Mouse (Mus musculus): ENCODE results near the gene Tfrc. TPM values are rescaled to one million over a fixed set of nuclear protein-coding genes. Genes with fewer than 3 reads are reported as not detected.

Gene Tfrc
- polyA plus RNA-seq, 1 experiment from 2014 or later = 62.0 TPM

DNA sequence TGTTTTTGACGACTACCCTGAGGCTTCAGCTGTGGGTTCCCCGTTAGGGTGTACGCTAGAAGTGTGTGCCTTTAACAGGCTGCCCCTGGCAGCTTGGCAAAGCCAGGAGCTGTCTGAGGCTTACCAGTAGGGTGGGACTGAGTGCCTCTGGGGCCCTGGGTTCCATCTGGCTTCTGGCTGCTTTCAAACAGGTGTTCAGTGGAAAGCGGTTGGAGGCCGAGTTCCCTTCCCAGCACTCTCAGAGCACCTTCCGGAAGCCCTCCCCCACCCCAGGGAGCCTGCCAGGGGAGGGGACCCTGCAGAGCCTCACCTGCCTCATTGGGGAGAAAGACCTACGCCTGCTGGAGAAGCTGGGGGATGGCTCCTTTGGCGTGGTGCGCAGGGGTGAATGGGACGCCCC, 59.3 kb downstream of the Tfrc start:
- Histone ChIP-seq H3K4me3 (ENCODE audit: low read length) (no peak overlapping the region), H3K9me3 (ENCODE audit: control insufficient read depth, low read length) (no peaks in the 10 kb centered on the region), H3K4me2 (replicated peaks; ENCODE audit: low read depth, low read length) (no peak overlapping the region), H3K36me3 (ENCODE audit: control insufficient read depth, insufficient read depth, low read length) (peaks cover 39% of the 10 kb centered on the region; the same call in 1 of the 2 replicates), H3K9ac (ENCODE audit: low read depth, low read length) (no peak overlapping the region), H3K4me1 (ENCODE audit: control insufficient read depth, insufficient read depth, low read length) (peaks cover 8% of the 10 kb centered on the region; the same call in 1 of the 2 replicates), H3K27ac (ENCODE audit: low read depth, low read length) (no peak overlapping the region), H3K27me3 (ENCODE audit: control insufficient read depth, insufficient read depth, low read length) (no peaks in the 10 kb centered on the region)
- 80% methylated on average over 10 of the region's 10 CpGs for WGBS
- ATAC-seq (ENCODE audit: low FRiP score, low TSS enrichment) = no peak

DNA sequence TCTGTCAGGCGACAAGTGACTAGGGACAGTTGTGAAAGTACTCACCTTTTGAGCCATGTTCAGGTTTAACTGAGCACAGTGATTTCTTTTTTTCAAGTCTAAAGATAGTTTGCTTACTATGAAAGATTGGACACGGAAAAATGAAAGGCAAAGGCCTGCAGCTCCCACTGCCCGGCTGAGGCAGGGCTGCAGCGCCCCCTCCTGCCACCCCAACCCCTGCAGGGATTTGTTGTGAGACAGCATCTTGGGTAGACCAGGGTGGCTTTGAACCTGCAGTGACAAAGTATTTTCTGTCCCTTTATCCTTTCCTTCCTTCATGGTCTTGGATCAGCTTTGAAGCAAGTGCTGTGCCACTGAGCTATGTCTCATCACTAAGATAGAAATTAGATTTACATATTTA, 59.8 kb downstream of the Tfrc start:
- Histone ChIP-seq H3K4me3 (ENCODE audit: low read length) (no peak overlapping the region), H3K9ac (ENCODE audit: low read depth, low read length) (no peak overlapping the region), H3K27ac (ENCODE audit: low read depth, low read length) (no peak overlapping the region), H3K27me3 (ENCODE audit: control insufficient read depth, insufficient read depth, low read length) (no peaks in the 10 kb centered on the region), H3K36me3 (ENCODE audit: control insufficient read depth, insufficient read depth, low read length) (peaks cover 39% of the 10 kb centered on the region; the same call in 1 of the 2 replicates), H3K9me3 (ENCODE audit: control insufficient read depth, low read length) (no peaks in the 10 kb centered on the region), H3K4me1 (ENCODE audit: control insufficient read depth, insufficient read depth, low read length) (peaks cover 6% of the 10 kb centered on the region; the same call in 1 of the 2 replicates), H3K4me2 (replicated peaks; ENCODE audit: low read depth, low read length) (no peak overlapping the region)
- 86% methylated on average over 4 of the region's 4 CpGs for WGBS
- no peak for ATAC-seq (ENCODE audit: low FRiP score, low TSS enrichment)

- ATAC-seq (ENCODE audit: low FRiP score, low TSS enrichment) = no peak
- no peak overlapping the region for H3K9ac ChIP-seq (ENCODE audit: low read depth, low read length)
- H3K4me3 ChIP-seq (ENCODE audit: low read length) = no peak overlapping the region
- H3K36me3 ChIP-seq (ENCODE audit: control insufficient read depth, insufficient read depth, low read length) = peaks cover 45% of the 10 kb centered on the region; the same call in 1 of the 2 replicates
- no peaks in the 10 kb centered on the region for H3K27me3 ChIP-seq (ENCODE audit: control insufficient read depth, insufficient read depth, low read length)
- 92% methylated on average over 10 of the region's 10 CpGs for WGBS
- no peaks in the 10 kb centered on the region for H3K9me3 ChIP-seq (ENCODE audit: control insufficient read depth, low read length)
- H3K4me2 ChIP-seq (replicated peaks; ENCODE audit: low read depth, low read length) = no peak overlapping the region
- peaks cover 6% of the 10 kb centered on the region; the same call in 1 of the 2 replicates for H3K4me1 ChIP-seq (ENCODE audit: control insufficient read depth, insufficient read depth, low read length)
- H3K27ac ChIP-seq (ENCODE audit: low read depth, low read length) = no peak overlapping the region
These were observed 60.5 kb downstream of the Tfrc start for GRCm38 (mm10) chr16:32669243-32669642.

DNA sequence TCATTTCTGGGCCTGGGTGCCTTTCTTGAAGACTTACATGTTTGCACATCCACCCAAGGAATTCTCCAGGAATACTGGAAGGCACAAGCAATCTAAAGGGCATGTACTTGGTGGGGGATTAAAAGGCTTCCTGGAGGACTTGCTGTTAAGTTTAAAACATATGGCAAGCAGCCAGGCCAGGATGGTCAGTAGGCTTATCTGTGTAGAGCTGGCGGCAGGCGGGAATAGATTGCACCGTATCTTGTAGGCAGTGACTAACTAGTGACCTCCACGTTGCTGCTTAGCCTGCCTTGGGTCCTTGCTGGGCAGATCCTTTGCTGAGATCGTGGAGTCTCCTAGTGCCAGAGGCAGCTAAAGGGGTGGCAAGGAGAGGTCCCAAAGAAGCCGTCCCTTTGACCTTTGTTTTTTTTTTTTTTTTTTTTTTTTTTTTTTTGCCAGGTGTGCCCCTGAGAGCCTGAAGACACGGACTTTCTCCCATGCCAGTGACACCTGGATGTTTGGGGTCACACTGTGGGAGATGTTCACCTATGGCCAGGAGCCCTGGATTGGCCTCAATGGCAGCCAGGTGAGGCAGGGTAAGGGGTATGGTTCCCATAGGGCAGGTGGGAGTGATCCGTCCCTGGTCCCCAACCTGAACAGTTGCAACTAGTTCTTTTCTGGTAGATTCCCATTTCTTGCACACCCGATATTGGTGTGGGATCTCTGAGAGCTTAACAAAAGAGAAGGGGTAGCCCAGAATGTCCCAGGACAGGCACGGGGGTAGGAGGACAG, 61.8 kb downstream of the Tfrc start:
- Histone ChIP-seq H3K9ac (ENCODE audit: low read depth, low read length) (no peak overlapping the region), H3K4me1 (ENCODE audit: control insufficient read depth, insufficient read depth, low read length) (peaks cover 6% of the 10 kb centered on the region; the same call in 1 of the 2 replicates), H3K4me3 (ENCODE audit: low read length) (no peak overlapping the region), H3K36me3 (ENCODE audit: control insufficient read depth, insufficient read depth, low read length) (peaks cover 51% of the 10 kb centered on the region), H3K27me3 (ENCODE audit: control insufficient read depth, insufficient read depth, low read length) (no peaks in the 10 kb centered on the region), H3K9me3 (ENCODE audit: control insufficient read depth, low read length) (no peaks in the 10 kb centered on the region), H3K27ac (ENCODE audit: low read depth, low read length) (no peak overlapping the region), H3K4me2 (replicated peaks; ENCODE audit: low read depth, low read length) (no peak overlapping the region)
- ATAC-seq (ENCODE audit: low FRiP score, low TSS enrichment) = no peak
- 84% methylated on average over 10 of the region's 10 CpGs for WGBS

DNA sequence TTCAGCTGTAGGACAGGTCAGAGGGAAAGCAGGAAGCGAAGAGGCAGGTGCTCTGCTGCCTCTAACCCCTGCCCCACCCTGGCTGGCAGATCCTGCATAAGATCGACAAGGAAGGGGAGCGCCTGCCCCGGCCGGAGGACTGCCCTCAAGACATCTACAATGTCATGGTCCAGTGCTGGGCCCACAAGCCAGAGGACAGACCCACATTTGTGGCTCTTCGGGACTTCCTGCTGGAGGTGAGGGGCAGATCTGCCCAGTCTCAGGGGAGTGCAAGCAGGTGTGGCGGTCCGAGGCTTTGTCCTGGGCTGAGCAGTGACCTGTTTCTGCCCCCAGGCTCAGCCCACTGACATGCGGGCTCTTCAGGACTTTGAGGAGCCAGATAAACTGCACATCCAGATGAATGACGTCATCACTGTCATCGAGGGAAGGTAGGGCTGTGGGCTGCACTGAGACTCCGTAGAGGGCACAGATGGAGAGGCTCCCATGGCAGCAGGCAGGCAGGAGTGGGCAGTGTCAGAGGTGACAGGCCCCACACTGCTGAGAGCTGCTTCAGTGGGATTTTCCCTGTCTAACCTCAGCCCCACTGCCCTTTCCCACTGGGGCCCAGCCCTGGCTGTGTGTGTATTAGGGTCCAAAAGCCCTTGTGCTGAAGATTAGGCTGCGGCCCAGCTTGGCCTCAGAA, 62.6 kb downstream of the Tfrc start:
- no peak overlapping the region for H3K9ac ChIP-seq (ENCODE audit: low read depth, low read length)
- peaks cover 59% of the 10 kb centered on the region for H3K36me3 ChIP-seq (ENCODE audit: control insufficient read depth, insufficient read depth, low read length)
- no peak for ATAC-seq (ENCODE audit: low FRiP score, low TSS enrichment)
- no peaks in the 10 kb centered on the region for H3K27me3 ChIP-seq (ENCODE audit: control insufficient read depth, insufficient read depth, low read length)
- no peak overlapping the region for H3K4me3 ChIP-seq (ENCODE audit: low read length)
- no peak overlapping the region for H3K27ac ChIP-seq (ENCODE audit: low read depth, low read length)
- peaks cover 3% of the 10 kb centered on the region; the same call in 1 of the 2 replicates for H3K4me1 ChIP-seq (ENCODE audit: control insufficient read depth, insufficient read depth, low read length)
- 61% methylated on average over 13 of the region's 13 CpGs for WGBS
- H3K9me3 ChIP-seq (ENCODE audit: control insufficient read depth, low read length) = no peaks in the 10 kb centered on the region
- no peak overlapping the region for H3K4me2 ChIP-seq (replicated peaks; ENCODE audit: low read depth, low read length)

DNA sequence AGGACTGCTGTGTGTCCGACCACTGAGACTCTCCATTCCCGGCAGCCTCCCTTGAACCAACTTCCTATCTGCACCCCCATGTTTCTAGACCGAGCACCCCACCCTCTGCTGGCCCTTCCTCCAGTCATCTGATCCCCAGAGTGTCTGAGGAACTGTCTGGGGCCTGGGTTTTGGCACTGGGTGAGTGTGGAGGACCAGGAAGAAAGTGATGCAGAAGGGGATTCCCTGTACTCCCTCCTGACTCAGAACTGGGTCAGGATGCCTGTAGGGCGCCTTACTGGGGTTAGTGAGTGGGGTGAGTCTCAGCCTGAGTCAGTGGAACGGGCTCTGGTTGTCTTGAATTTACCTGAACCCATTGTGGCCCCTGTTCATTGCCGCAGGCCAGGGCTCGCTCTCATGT, 63.5 kb downstream of the Tfrc start:
- WGBS = 82% methylated on average over 7 of the region's 7 CpGs
- Histone ChIP-seq H3K9ac (ENCODE audit: low read depth, low read length) (no peak overlapping the region), H3K4me1 (ENCODE audit: control insufficient read depth, insufficient read depth, low read length) (no peaks in the 10 kb centered on the region), H3K36me3 (ENCODE audit: control insufficient read depth, insufficient read depth, low read length) (peaks cover 67% of the 10 kb centered on the region), H3K9me3 (ENCODE audit: control insufficient read depth, low read length) (no peaks in the 10 kb centered on the region), H3K27me3 (ENCODE audit: control insufficient read depth, insufficient read depth, low read length) (no peaks in the 10 kb centered on the region), H3K4me3 (ENCODE audit: low read length) (no peak overlapping the region), H3K27ac (ENCODE audit: low read depth, low read length) (no peak overlapping the region), H3K4me2 (replicated peaks; ENCODE audit: low read depth, low read length) (no peak overlapping the region)
- no peak for ATAC-seq (ENCODE audit: low FRiP score, low TSS enrichment)

DNA sequence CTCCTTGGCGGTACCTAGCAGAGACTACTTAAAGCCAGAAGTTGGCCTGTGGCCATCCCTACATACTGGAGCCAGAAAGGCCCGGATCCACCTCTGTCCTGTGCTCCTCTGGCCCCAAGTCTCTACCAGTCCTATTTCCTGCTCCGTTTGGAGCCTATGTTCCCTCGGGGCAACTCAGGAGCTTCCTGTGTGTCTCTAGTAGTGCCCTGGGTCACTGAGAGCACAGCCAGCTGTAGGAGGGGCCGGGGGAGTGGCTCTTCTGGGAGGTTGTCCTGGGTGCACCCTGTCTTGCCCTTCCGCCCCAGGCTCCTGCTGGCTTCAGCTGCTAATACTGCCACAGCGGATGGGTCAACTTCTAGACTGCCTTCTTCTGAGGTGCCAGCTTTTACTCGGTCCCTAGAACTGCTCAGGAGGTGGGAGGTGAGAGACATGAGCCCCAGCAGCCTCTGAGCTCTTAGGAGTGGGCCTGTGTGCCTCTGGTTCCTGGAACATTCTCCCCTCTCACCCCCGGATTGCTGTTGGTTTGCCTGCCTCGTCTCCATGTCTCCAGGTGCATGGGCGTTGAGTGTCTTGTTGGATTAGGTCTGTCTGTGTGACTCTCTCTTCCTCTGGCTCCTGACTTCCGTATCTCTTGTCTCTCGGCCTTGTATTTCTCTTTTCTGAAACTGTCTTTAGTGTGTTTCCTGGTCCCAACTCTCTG, 64.3 kb downstream of the Tfrc start:
- H3K27me3 ChIP-seq (ENCODE audit: control insufficient read depth, insufficient read depth, low read length) = no peaks in the 10 kb centered on the region
- 59% methylated on average over 13 of the region's 13 CpGs for WGBS
- H3K27ac ChIP-seq (ENCODE audit: low read depth, low read length) = no peak overlapping the region
- H3K9ac ChIP-seq (ENCODE audit: low read depth, low read length) = no peak overlapping the region
- H3K9me3 ChIP-seq (ENCODE audit: control insufficient read depth, low read length) = no peaks in the 10 kb centered on the region
- H3K4me2 ChIP-seq (replicated peaks; ENCODE audit: low read depth, low read length) = no peak overlapping the region
- no peak for ATAC-seq (ENCODE audit: low FRiP score, low TSS enrichment)
- no peak overlapping the region for H3K4me3 ChIP-seq (ENCODE audit: low read length)
- peaks cover 71% of the 10 kb centered on the region for H3K36me3 ChIP-seq (ENCODE audit: control insufficient read depth, insufficient read depth, low read length)
- no peaks in the 10 kb centered on the region for H3K4me1 ChIP-seq (ENCODE audit: control insufficient read depth, insufficient read depth, low read length)

DNA sequence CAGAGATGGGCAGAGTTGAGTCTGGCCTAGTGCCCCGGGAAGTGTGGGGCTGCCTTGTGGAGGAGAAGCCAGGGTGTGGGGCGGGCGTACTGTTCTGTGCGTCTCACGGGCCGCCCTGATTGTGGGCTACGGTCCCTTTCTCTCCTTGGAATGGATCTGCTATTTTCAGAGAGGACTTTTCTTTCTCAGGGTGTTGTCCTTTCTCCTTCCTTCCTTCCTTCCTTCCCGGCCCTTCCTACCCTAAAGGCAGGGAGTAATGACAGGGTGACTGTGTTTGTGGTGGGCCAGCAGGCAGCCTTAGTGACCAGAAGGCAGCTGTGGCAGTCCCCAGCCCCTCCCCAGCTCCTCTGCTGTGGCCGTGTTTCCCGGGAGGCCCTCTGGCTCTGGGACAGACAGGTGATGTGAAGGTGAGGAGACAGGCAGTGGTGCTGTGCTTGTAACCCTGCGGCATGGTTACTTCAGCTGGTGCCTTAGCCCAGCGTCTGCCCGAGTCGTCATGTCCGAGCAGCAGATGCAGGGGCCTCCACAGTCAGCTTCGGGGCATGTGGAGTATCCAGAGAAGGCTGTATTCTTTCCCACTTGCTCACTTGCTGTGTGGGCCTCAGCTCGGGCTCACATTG, 65.5 kb downstream of the Tfrc start:
- no peak overlapping the region for H3K4me3 ChIP-seq (ENCODE audit: low read length)
- H3K9me3 ChIP-seq (ENCODE audit: control insufficient read depth, low read length) = no peaks in the 10 kb centered on the region
- no peak overlapping the region; the same call in 1 of the 2 replicates for H3K9ac ChIP-seq (ENCODE audit: low read depth, low read length)
- H3K4me2 ChIP-seq (replicated peaks; ENCODE audit: low read depth, low read length) = no peak overlapping the region
- ATAC-seq (ENCODE audit: low FRiP score, low TSS enrichment) = no peak
- WGBS = 93% methylated on average over 17 of the region's 17 CpGs
- H3K4me1 ChIP-seq (ENCODE audit: control insufficient read depth, insufficient read depth, low read length) = no peaks in the 10 kb centered on the region
- H3K27ac ChIP-seq (ENCODE audit: low read depth, low read length) = no peak overlapping the region
- peaks cover 76% of the 10 kb centered on the region for H3K36me3 ChIP-seq (ENCODE audit: control insufficient read depth, insufficient read depth, low read length)
- H3K27me3 ChIP-seq (ENCODE audit: control insufficient read depth, insufficient read depth, low read length) = no peaks in the 10 kb centered on the region

Measured in kidney, embryonic 14.5 days (tissue).